Mouse (Mus musculus): ENCODE results near the gene Gng7.

- TF ChIP-seq POLR2A (IDR thresholded peaks at IDR 0.05; ENCODE audit: insufficient read depth, low read depth, low read length): no peak
- no peak for TF ChIP-seq CTCF (IDR thresholded peaks at IDR 0.05)
These were observed 20.1 kb downstream of the Gng7 start for GRCm38 (mm10) chr10:80994621-80995020.
